Mouse (Mus musculus) liver, postnatal 0 days (tissue): ENCODE measurements around the gene Spi1.

Source experiments
- CTCF ChIP-seq: sonication (generic); IDR thresholded peaks from 2 replicates; pipeline ENCODE4 v1.5.1; 2016; ENCODE audit warnings: antibody characterized with exemption, low read depth
- EP300 ChIP-seq: IDR thresholded peaks from 2 replicates; pipeline ENCODE4 v1.6.1; 2016; ENCODE audit warnings: antibody characterized with exemption, low read depth, mild to moderate bottlenecking

DNA sequence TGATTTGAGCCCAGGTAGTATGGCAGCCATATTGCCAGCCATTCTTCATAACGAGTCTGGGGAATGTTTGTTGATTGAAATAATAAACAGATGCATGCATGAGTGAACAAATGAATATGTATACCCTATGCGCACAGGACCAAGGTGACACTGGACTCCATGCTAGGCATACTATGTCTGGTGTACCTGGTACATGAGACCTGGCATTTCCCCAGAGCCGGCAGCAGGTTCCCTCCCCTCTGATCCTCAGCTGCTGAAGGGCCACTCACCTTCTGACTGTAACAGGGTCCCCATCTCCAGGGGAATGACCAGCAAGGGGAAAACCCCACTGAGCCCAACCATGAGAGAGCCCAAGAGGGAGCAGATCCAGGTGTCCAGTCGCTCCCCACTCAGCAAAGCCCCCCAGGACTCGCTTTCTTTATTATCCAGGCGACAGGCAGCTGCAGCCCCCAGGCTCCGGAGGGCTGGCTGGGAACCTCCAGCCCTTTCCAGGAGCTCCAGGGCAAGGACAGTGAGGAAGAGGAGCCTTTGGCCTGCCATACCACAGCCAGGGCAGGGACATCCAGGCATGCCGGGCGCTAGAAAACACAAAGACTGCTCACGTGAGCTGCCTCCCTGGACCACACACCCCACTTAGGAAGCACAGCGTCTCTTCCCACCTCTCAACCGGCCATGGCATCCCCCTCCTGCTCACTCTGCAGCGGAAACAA, 13.9 kb upstream of the Spi1 start:
- no peak for TF ChIP-seq CTCF
- TF ChIP-seq EP300: no peak
